Mouse (Mus musculus): ENCODE measurements around the gene 1700016D06Rik. TPM values are rescaled to one million over a fixed set of nuclear protein-coding genes. Genes with fewer than 3 reads are reported as not detected.

Gene 1700016D06Rik
- polyA plus RNA-seq, 1 experiment from 2014 or later: not detected

- DNase-seq (ENCODE audit: low spot score) (no peak), ATAC-seq (ENCODE audit: insufficient number of reproducible peaks, low FRiP score, low TSS enrichment, low read depth) (no peak)
- H3K27me3 ChIP-seq (ENCODE audit: control insufficient read depth, insufficient read depth, low read length): no peaks in the 10 kb centered on the region
- 88% methylated on average over 7 of the region's 7 CpGs for WGBS
- no peak overlapping the region for H3K4me2 ChIP-seq (ENCODE audit: low read depth, severe bottlenecking)
- no peaks in the 10 kb centered on the region for H3K4me1 ChIP-seq (ENCODE audit: control insufficient read depth, insufficient read depth, low read length)
- H3K36me3 ChIP-seq (ENCODE audit: control insufficient read depth, insufficient read depth, low read length): no peaks in the 10 kb centered on the region
- no peak overlapping the region for H3K9ac ChIP-seq (ENCODE audit: low read length)
- no peaks in the 10 kb centered on the region for H3K9me3 ChIP-seq (ENCODE audit: control insufficient read depth, low read length)
- H3K4me3 ChIP-seq (ENCODE audit: low read depth, low read length): no peak overlapping the region
- H3K27ac ChIP-seq (replicated peaks; ENCODE audit: low read depth, low read length): no peak overlapping the region
Observed at GRCm38 (mm10) chr8:11697467-11697866, 3.4 kb downstream of the 1700016D06Rik start.

DNA sequence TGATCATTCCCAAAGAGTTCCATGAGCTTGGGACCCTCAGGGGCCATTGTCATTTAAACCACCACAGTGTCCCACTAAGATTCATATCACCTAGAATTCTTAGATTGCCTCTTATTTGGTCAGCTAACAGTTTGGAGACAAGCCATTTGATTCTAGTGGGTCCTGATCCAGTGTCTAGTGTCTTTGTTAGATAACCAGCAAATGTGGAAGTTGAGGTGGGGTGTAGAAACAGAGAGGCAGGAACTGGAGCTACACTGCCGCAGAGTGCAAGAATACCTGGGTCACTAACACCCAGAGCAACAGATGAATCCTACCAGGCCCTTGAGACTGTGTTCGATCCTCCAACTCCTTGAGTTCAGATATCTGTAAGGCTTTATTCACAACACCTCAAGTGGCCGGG lies 4.7 kb downstream of the 1700016D06Rik start:
- Histone ChIP-seq H3K27ac (replicated peaks; ENCODE audit: low read depth, low read length) (no peak overlapping the region), H3K4me1 (ENCODE audit: control insufficient read depth, insufficient read depth, low read length) (no peaks in the 10 kb centered on the region), H3K4me3 (ENCODE audit: low read depth, low read length) (no peak overlapping the region), H3K4me2 (ENCODE audit: low read depth, severe bottlenecking) (no peak overlapping the region), H3K27me3 (ENCODE audit: control insufficient read depth, insufficient read depth, low read length) (no peaks in the 10 kb centered on the region), H3K36me3 (ENCODE audit: control insufficient read depth, insufficient read depth, low read length) (no peaks in the 10 kb centered on the region), H3K9ac (ENCODE audit: low read length) (no peak overlapping the region), H3K9me3 (ENCODE audit: control insufficient read depth, low read length) (no peaks in the 10 kb centered on the region)
- DNase-seq (ENCODE audit: low spot score): no peak
- WGBS: 91% methylated on average over 3 of the region's 3 CpGs
- no peak for ATAC-seq (ENCODE audit: insufficient number of reproducible peaks, low FRiP score, low TSS enrichment, low read depth)

- H3K4me2 ChIP-seq (ENCODE audit: low read depth, severe bottlenecking): no peak overlapping the region
- H3K9me3 ChIP-seq (ENCODE audit: control insufficient read depth, low read length): no peaks in the 10 kb centered on the region
- H3K4me3 ChIP-seq (ENCODE audit: low read depth, low read length): no peak overlapping the region
- no peaks in the 10 kb centered on the region for H3K4me1 ChIP-seq (ENCODE audit: control insufficient read depth, insufficient read depth, low read length)
- 65% methylated on average over 5 of the region's 5 CpGs for WGBS
- DNase-seq (ENCODE audit: low spot score) (no peak), ATAC-seq (ENCODE audit: insufficient number of reproducible peaks, low FRiP score, low TSS enrichment, low read depth) (no peak)
- no peak overlapping the region for H3K9ac ChIP-seq (ENCODE audit: low read length)
- H3K27me3 ChIP-seq (ENCODE audit: control insufficient read depth, insufficient read depth, low read length): no peaks in the 10 kb centered on the region
- H3K27ac ChIP-seq (replicated peaks; ENCODE audit: low read depth, low read length): no peak overlapping the region
- no peaks in the 10 kb centered on the region; the same call in 1 of the 2 replicates for H3K36me3 ChIP-seq (ENCODE audit: control insufficient read depth, insufficient read depth, low read length)
Observed at GRCm38 (mm10) chr8:11693972-11694371, 6.9 kb downstream of the 1700016D06Rik start.

DNA sequence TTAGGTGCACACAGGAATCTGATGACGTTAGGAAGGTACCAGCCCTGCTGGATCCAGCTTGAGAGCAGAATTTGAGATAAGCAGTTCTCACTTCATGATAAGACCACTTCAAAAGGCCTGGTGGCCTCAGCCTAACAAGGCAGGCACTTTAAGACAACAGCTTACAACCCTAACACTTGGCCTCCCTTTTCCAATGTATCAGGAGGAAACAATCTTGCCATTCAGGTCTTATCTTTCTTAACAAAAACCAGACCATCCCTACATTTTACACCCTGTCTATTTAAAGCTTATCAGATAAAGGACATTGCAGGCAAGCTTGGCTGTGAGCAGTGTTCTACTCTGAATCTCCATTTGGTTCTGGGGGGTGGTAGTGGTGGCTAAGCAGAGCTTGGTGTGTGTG lies 8.4 kb downstream of the 1700016D06Rik start:
- no peak overlapping the region for H3K4me3 ChIP-seq (ENCODE audit: low read depth, low read length)
- H3K9ac ChIP-seq (ENCODE audit: low read length): no peak overlapping the region
- DNase-seq (ENCODE audit: low spot score): no peak
- no peaks in the 10 kb centered on the region; the same call in 1 of the 2 replicates for H3K36me3 ChIP-seq (ENCODE audit: control insufficient read depth, insufficient read depth, low read length)
- no peak overlapping the region for H3K4me2 ChIP-seq (ENCODE audit: low read depth, severe bottlenecking)
- no peaks in the 10 kb centered on the region for H3K27me3 ChIP-seq (ENCODE audit: control insufficient read depth, insufficient read depth, low read length)
- no peak for ATAC-seq (ENCODE audit: insufficient number of reproducible peaks, low FRiP score, low TSS enrichment, low read depth)
- no peak overlapping the region for H3K27ac ChIP-seq (replicated peaks; ENCODE audit: low read depth, low read length)
- H3K4me1 ChIP-seq (ENCODE audit: control insufficient read depth, insufficient read depth, low read length): no peaks in the 10 kb centered on the region
- no peaks in the 10 kb centered on the region for H3K9me3 ChIP-seq (ENCODE audit: control insufficient read depth, low read length)
- WGBS: 28% methylated on average over 1 of the region's 1 CpGs

- 86% methylated on average over 6 of the region's 6 CpGs for WGBS
- no peak for ATAC-seq (ENCODE audit: insufficient number of reproducible peaks, low FRiP score, low TSS enrichment, low read depth)
Observed at GRCm38 (mm10) chr8:11691761-11692160, 9.1 kb downstream of the 1700016D06Rik start.

DNA sequence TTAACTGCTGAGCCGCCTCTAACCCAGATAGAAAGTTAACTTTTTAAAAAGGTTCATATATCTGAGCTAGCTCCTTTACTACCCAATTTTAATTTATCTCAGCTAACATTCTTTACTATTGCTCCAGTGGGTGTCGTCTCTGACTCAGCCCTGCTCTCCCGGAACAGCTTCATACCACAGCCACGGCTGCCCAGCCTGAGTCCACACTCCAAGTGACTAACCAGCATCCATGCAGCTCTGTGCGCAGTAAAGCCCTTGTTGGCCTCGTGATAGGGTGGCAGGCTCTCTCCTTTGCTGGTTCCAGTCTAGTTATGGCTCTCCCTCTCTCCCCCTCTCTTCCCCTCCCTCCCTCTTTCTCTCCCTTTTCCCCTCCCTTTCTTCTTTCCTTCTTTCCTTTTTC lies 9.6 kb downstream of the 1700016D06Rik start:
- H3K27ac ChIP-seq (replicated peaks; ENCODE audit: low read depth, low read length): no peak overlapping the region
- H3K9ac ChIP-seq (ENCODE audit: low read length): no peak overlapping the region
- no peak for ATAC-seq (ENCODE audit: insufficient number of reproducible peaks, low FRiP score, low TSS enrichment, low read depth)
- no peak for DNase-seq (ENCODE audit: low spot score)
- H3K27me3 ChIP-seq (ENCODE audit: control insufficient read depth, insufficient read depth, low read length): no peaks in the 10 kb centered on the region
- no peaks in the 10 kb centered on the region for H3K9me3 ChIP-seq (ENCODE audit: control insufficient read depth, low read length)
- no peak overlapping the region for H3K4me2 ChIP-seq (ENCODE audit: low read depth, severe bottlenecking)
- H3K4me1 ChIP-seq (ENCODE audit: control insufficient read depth, insufficient read depth, low read length): no peaks in the 10 kb centered on the region
- 86% methylated on average over 6 of the region's 6 CpGs for WGBS
- no peaks in the 10 kb centered on the region; the same call in 1 of the 2 replicates for H3K36me3 ChIP-seq (ENCODE audit: control insufficient read depth, insufficient read depth, low read length)
- no peak overlapping the region for H3K4me3 ChIP-seq (ENCODE audit: low read depth, low read length)

More at GRCm38 (mm10) chr8:11691761-11692160, 9.1 kb downstream of the 1700016D06Rik start:
- DNase-seq (ENCODE audit: low spot score): no peak
- H3K4me2 ChIP-seq (ENCODE audit: low read depth, severe bottlenecking): no peak overlapping the region
- H3K4me3 ChIP-seq (ENCODE audit: low read depth, low read length): no peak overlapping the region
- H3K9ac ChIP-seq (ENCODE audit: low read length): no peak overlapping the region
- no peaks in the 10 kb centered on the region for H3K4me1 ChIP-seq (ENCODE audit: control insufficient read depth, insufficient read depth, low read length)
- no peak overlapping the region for H3K27ac ChIP-seq (replicated peaks; ENCODE audit: low read depth, low read length)
- H3K36me3 ChIP-seq (ENCODE audit: control insufficient read depth, insufficient read depth, low read length): no peaks in the 10 kb centered on the region; the same call in 1 of the 2 replicates
- H3K27me3 ChIP-seq (ENCODE audit: control insufficient read depth, insufficient read depth, low read length): no peaks in the 10 kb centered on the region
- no peaks in the 10 kb centered on the region for H3K9me3 ChIP-seq (ENCODE audit: control insufficient read depth, low read length)

DNA sequence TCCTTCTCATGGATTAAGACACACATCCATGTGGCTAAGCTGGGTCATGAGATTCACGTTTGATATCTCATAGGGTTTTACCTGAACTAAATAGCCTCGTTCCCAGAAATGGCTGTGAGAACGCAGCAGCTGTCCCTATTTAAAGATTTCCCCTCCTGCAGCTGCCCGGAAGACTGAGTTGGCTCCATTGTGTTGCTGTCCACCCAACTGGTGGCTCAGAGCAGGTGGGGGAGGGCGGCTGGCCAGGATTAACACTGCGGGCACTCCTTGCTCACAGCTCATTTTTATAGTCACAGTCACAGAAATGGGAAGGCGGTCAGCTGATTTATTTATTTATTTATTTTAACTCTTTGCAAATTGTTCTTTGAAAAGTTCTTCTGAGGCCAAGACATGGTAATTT lies 10.9 kb downstream of the 1700016D06Rik start:
- no peak overlapping the region for H3K4me2 ChIP-seq (ENCODE audit: low read depth, severe bottlenecking)
- no peaks in the 10 kb centered on the region for H3K9me3 ChIP-seq (ENCODE audit: control insufficient read depth, low read length)
- H3K27me3 ChIP-seq (ENCODE audit: control insufficient read depth, insufficient read depth, low read length): no peaks in the 10 kb centered on the region
- H3K4me3 ChIP-seq (ENCODE audit: low read depth, low read length): no peak overlapping the region
- H3K27ac ChIP-seq (replicated peaks; ENCODE audit: low read depth, low read length): no peak overlapping the region
- no peaks in the 10 kb centered on the region for H3K4me1 ChIP-seq (ENCODE audit: control insufficient read depth, insufficient read depth, low read length)
- ATAC-seq (ENCODE audit: insufficient number of reproducible peaks, low FRiP score, low TSS enrichment, low read depth) (no peak), DNase-seq (ENCODE audit: low spot score) (no peak)
- no peak overlapping the region for H3K9ac ChIP-seq (ENCODE audit: low read length)
- H3K36me3 ChIP-seq (ENCODE audit: control insufficient read depth, insufficient read depth, low read length): no peaks in the 10 kb centered on the region; the same call in 1 of the 2 replicates
- 74% methylated on average over 7 of the region's 7 CpGs for WGBS

GRCm38 (mm10) chr8:11687251-11687650 lies 13.6 kb downstream of the 1700016D06Rik start:
- H3K9me3 ChIP-seq (ENCODE audit: control insufficient read depth, low read length): no peaks in the 10 kb centered on the region; the same call in 1 of the 2 replicates
- H3K9ac ChIP-seq (ENCODE audit: low read length): no peak overlapping the region
- no peaks in the 10 kb centered on the region; the same call in 1 of the 2 replicates for H3K36me3 ChIP-seq (ENCODE audit: control insufficient read depth, insufficient read depth, low read length)
- no peak for DNase-seq (ENCODE audit: low spot score)
- no peaks in the 10 kb centered on the region for H3K27me3 ChIP-seq (ENCODE audit: control insufficient read depth, insufficient read depth, low read length)
- H3K27ac ChIP-seq (replicated peaks; ENCODE audit: low read depth, low read length): no peak overlapping the region
- WGBS: 92% methylated on average over 5 of the region's 5 CpGs
- no peak for ATAC-seq (ENCODE audit: insufficient number of reproducible peaks, low FRiP score, low TSS enrichment, low read depth)
- no peak overlapping the region for H3K4me3 ChIP-seq (ENCODE audit: low read depth, low read length)
- no peaks in the 10 kb centered on the region for H3K4me1 ChIP-seq (ENCODE audit: control insufficient read depth, insufficient read depth, low read length)
- H3K4me2 ChIP-seq (ENCODE audit: low read depth, severe bottlenecking): no peak overlapping the region

- no peaks in the 10 kb centered on the region; the same call in 1 of the 2 replicates for H3K36me3 ChIP-seq (ENCODE audit: control insufficient read depth, insufficient read depth, low read length)
- WGBS: 92% methylated on average over 7 of the region's 7 CpGs
- H3K4me2 ChIP-seq (ENCODE audit: low read depth, severe bottlenecking): no peak overlapping the region
- ATAC-seq (ENCODE audit: insufficient number of reproducible peaks, low FRiP score, low TSS enrichment, low read depth) (no peak), DNase-seq (ENCODE audit: low spot score) (no peak)
- no peaks in the 10 kb centered on the region; the same call in 1 of the 2 replicates for H3K9me3 ChIP-seq (ENCODE audit: control insufficient read depth, low read length)
- H3K4me1 ChIP-seq (ENCODE audit: control insufficient read depth, insufficient read depth, low read length): no peaks in the 10 kb centered on the region
- H3K4me3 ChIP-seq (ENCODE audit: low read depth, low read length): no peak overlapping the region
- H3K27me3 ChIP-seq (ENCODE audit: control insufficient read depth, insufficient read depth, low read length): no peaks in the 10 kb centered on the region
- no peak overlapping the region for H3K27ac ChIP-seq (replicated peaks; ENCODE audit: low read depth, low read length)
- H3K9ac ChIP-seq (ENCODE audit: low read length): no peak overlapping the region
Observed at GRCm38 (mm10) chr8:11684558-11684957, 16.3 kb downstream of the 1700016D06Rik start.
